Mouse (Mus musculus) ovary, postnatal 14 days (tissue): Measurements from ENCODE around the gene Ctrc.
A peak's percentile ranks its signal among the peaks of the same experiment; 100 is the strongest.

ENCODE experiments used
- DNase-seq: peaks from one replicate; pipeline ENCODE4 v3.0.0; 2022; ENCODE audit warnings: low spot score

Gene Ctrc

GRCm38 (mm10) chr4:141818861-141819260 lies 27.3 kb downstream of the Ctrc start:
- no peak for DNase-seq

- DNase-seq, result no peak
Observed at GRCm38 (mm10) chr4:141817706-141818105, 28.5 kb downstream of the Ctrc start.

- no peak for DNase-seq
Observed at GRCm38 (mm10) chr4:141816776-141817655, 29.1 kb downstream of the Ctrc start.

GRCm38 (mm10) chr4:141816267-141816666 lies 29.9 kb downstream of the Ctrc start:
- no peak for DNase-seq

GRCm38 (mm10) chr4:141811375-141811774 lies 34.8 kb downstream of the Ctrc start:
- no peak for DNase-seq

- DNase-seq, result no peak
Observed at GRCm38 (mm10) chr4:141810975-141811374, 35.2 kb downstream of the Ctrc start.

- DNase-seq, result no peak
Observed at GRCm38 (mm10) chr4:141809850-141810464, 36.2 kb downstream of the Ctrc start.

GRCm38 (mm10) chr4:141805886-141806285 lies 40.3 kb downstream of the Ctrc start:
- DNase-seq, result no peak

GRCm38 (mm10) chr4:141804105-141804504 lies 42.1 kb downstream of the Ctrc start:
- DNase-seq, result no peak

GRCm38 (mm10) chr4:141797545-141797944 lies 48.6 kb downstream of the Ctrc start:
- no peak for DNase-seq

- no peak for DNase-seq
Observed at GRCm38 (mm10) chr4:141796954-141797353, 49.2 kb downstream of the Ctrc start.

GRCm38 (mm10) chr4:141796356-141796755 lies 49.8 kb downstream of the Ctrc start:
- no peak for DNase-seq

- no peak for DNase-seq
Observed at GRCm38 (mm10) chr4:141794152-141794535, 52.0 kb downstream of the Ctrc start.

- peak; percentile 99 for DNase-seq
Observed at GRCm38 (mm10) chr4:141793282-141794151, 52.6 kb downstream of the Ctrc start, which contains the start of gene Casp9. Gene Casp9 (plus strand): TSS chr4:141793612.

- DNase-seq, result no peak
Observed at GRCm38 (mm10) chr4:141792554-141793281, 53.4 kb downstream of the Ctrc start.

- DNase-seq, result no peak
Observed at GRCm38 (mm10) chr4:141791951-141792350, 54.2 kb downstream of the Ctrc start.

GRCm38 (mm10) chr4:141791486-141791885 lies 54.7 kb downstream of the Ctrc start:
- no peak for DNase-seq

GRCm38 (mm10) chr4:141790524-141790990 lies 55.6 kb downstream of the Ctrc start, which contains the start of gene Dnajc16:
Gene Dnajc16 (minus strand): TSS chr4:141790931.
- peak; percentile 92 for DNase-seq

- DNase-seq, result no peak
Observed at GRCm38 (mm10) chr4:141789564-141790218, 56.5 kb downstream of the Ctrc start.

GRCm38 (mm10) chr4:141787462-141787861 lies 58.7 kb downstream of the Ctrc start:
- DNase-seq, result no peak

- no peak for DNase-seq
Observed at GRCm38 (mm10) chr4:141787046-141787445, 59.1 kb downstream of the Ctrc start.
